34 mouse cellular contexts compared by ENCODE assay signal in genomic region chr14:28225550-28225949, GRCm38 (mm10).
"Had no signal": no experiment of that assay in that cellular context is flagged by ENCODE, and none has a peak within 500 bp of the region (broad histone marks: within the 10 kb centered on the region; RNA-seq: fewer than 3 reads in every experiment).

No protein-coding gene starts in this region.

- H3K27ac ChIP-seq: heart, embryonic 10.5 days; heart, embryonic 13.5 days; heart, embryonic 15.5 days; hindbrain, embryonic 10.5 days; hindbrain, embryonic 12.5 days; hindbrain, embryonic 13.5 days; hindbrain, embryonic 14.5 days; hindbrain, embryonic 15.5 days; hindbrain, postnatal 0 days; intestine, embryonic 15.5 days; kidney, embryonic 15.5 days; kidney, postnatal 0 days had no signal

- DNase-seq: heart, postnatal 10 days; heart, postnatal 14 days; heart, postnatal 36 days; heart, postnatal 4 days; kidney, adult 11 months; kidney, adult 18-20 months; kidney, adult 2 months; kidney, adult 8-10 months; kidney, adult 9 months; kidney, postnatal 10 days; kidney, postnatal 14 days; kidney, postnatal 25 days; kidney, postnatal 36 days; kidney, postnatal 4 days; layer of hippocampus, adult 9-11 months; layer of hippocampus, postnatal 36 days had no signal

- ATAC-seq: hindbrain, embryonic 16.5 days; hindbrain, postnatal 0 days; inflammation-experienced regulatory T-cells, adult 6 months; intestine, embryonic 15.5 days; intestine, embryonic 16.5 days; intestine, postnatal 0 days had no signal

- H3K4me3 ChIP-seq: heart, embryonic 10.5 days; heart, embryonic 12.5 days; heart, embryonic 13.5 days; heart, embryonic 15.5 days; hindbrain, embryonic 10.5 days; hindbrain, embryonic 12.5 days; hindbrain, embryonic 13.5 days; hindbrain, embryonic 15.5 days; intestine, embryonic 15.5 days; kidney, embryonic 15.5 days; layer of hippocampus, adult 2 months had no signal
